Mouse (Mus musculus) ES-Bruce4 (cell line): ENCODE results near the gene Bcl7c. TPM values are rescaled to one million over a fixed set of nuclear protein-coding genes. Genes with fewer than 3 reads are reported as not detected.

Experiments used
- H3K27ac ChIP-seq: 2 replicates; pipeline ENCODE4 v1.5.1; 2012; ENCODE audit warnings: low read length, inconsistent platforms; ENCODE audit not compliant: insufficient read depth
- H3K27me3 ChIP-seq: 2 replicates; pipeline ENCODE4 v1.6.1; 2012; ENCODE audit warnings: mild to moderate bottlenecking, low read length, inconsistent platforms; ENCODE audit not compliant: control insufficient read depth, poor library complexity, insufficient read depth, severe bottlenecking
- H3K36me3 ChIP-seq: 2 replicates; pipeline ENCODE4 v1.6.1; 2012; ENCODE audit warnings: inconsistent platforms, mild to moderate bottlenecking, low read length, moderate library complexity; ENCODE audit not compliant: control insufficient read depth, poor library complexity, insufficient read depth, severe bottlenecking
- H3K4me1 ChIP-seq: one replicate; pipeline ENCODE4 v1.8.1; 2011; ENCODE audit warnings: low read length; ENCODE audit not compliant: control insufficient read depth, insufficient read depth
- H3K4me3 ChIP-seq: 2 replicates; pipeline ENCODE4 v1.5.1; 2011; ENCODE audit warnings: low read depth, mild to moderate bottlenecking, low read length
- H3K9ac ChIP-seq: 2 replicates; pipeline ENCODE4 v1.6.1; 2012; ENCODE audit warnings: low read depth, mild to moderate bottlenecking, inconsistent platforms; ENCODE audit not compliant: poor library complexity, severe bottlenecking
- H3K9me3 ChIP-seq: replicated peaks from 2 replicates; pipeline ENCODE4 v1.6.1; 2012; ENCODE audit warnings: mild to moderate bottlenecking, low read length, inconsistent platforms; ENCODE audit not compliant: control insufficient read depth, poor library complexity, insufficient read depth, severe bottlenecking
- CTCF ChIP-seq: IDR thresholded peaks from one replicate; pipeline ENCODE4 v1.8.1; 2011; ENCODE audit warnings: low read depth, low read length
- EP300 ChIP-seq: IDR thresholded peaks from 2 replicates; pipeline ENCODE4 v1.6.1; 2011; ENCODE audit warnings: low read depth, low read length; ENCODE audit not compliant: insufficient read depth
- POLR2A ChIP-seq: IDR thresholded peaks from one replicate; pipeline ENCODE4 v1.8.1; 2011; ENCODE audit warnings: low read length; ENCODE audit not compliant: insufficient read depth
- polyA plus RNA-seq: library from polyadenylated mRNA; stranded (reverse); fragments of >200 nt; gene quantifications from 2 replicates; pipeline ENCODE4 v1.2.4, GENCODE M21; 2011; ENCODE audit warnings: low read depth; ENCODE audit not compliant: missing spikeins, insufficient read depth, insufficient read length

Bcl7c gene
- polyA plus RNA-seq, 1 experiment, result 49.8 TPM

DNA sequence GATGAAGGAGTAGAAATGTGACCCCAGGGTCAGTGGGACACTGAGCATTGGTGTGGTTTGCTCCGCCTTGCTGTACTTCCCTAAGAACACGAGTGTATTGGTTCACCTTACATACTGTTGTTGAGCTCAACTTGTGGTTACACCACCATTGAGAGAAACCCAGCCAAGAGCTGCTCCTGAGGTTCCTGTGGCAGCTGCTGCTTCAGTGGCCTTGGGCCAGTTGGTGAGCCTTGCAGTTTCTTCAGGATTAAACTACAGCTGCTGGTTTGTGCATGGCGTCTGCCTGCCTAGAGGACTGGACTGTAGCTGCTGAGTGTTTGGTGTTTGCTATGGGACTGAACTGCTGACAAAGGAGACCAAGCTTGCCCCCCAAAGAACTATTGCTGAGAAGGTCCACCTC lies 2.7 kb upstream of the Bcl7c start:
- Histone ChIP-seq H3K36me3 (no peaks in the 10 kb centered on the region), H3K27me3 (no peaks in the 10 kb centered on the region), H3K4me3 (no peak overlapping the region), H3K4me1 (no peaks in the 10 kb centered on the region), H3K9ac (peak overlapping the region; percentile 65), H3K27ac (peak overlapping the region; percentile 95), H3K9me3 (no peaks in the 10 kb centered on the region)
- no peak for TF ChIP-seq EP300
- TF ChIP-seq POLR2A, result no peak

DNA sequence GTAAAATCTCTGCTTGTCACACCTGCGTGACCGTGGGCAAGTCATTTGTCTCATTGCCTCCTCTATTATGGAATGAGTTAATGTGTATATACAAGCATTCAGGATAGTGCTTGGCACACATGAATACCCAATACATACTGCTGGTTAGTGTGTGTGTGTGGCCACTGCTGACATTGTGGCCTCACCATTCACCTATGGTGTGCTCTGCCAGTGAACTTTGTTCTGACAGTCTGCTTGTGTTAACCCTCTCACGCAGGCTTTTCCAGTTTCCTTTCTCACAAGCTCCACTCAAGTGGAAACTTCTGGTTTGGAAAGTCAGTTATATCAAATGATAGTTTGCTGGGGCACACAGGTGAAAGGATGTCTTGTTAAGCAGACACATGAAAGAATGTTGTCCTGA lies 2.3 kb upstream of the Bcl7c start:
- TF ChIP-seq POLR2A (no peak), CTCF (no peak), EP300 (no peak)
- H3K27me3 ChIP-seq, result no peaks in the 10 kb centered on the region
- H3K4me3 ChIP-seq, result no peak overlapping the region
- H3K27ac ChIP-seq, result peak overlapping the region; percentile 95; the same call in 1 of the 2 replicates
- H3K36me3 ChIP-seq, result 0 out of 2 replicates have a peak, but pooled peaks cover 2% of the 10 kb centered on the region
- H3K9ac ChIP-seq, result no peak overlapping the region
- no peaks in the 10 kb centered on the region for H3K4me1 ChIP-seq
- no peaks in the 10 kb centered on the region for H3K9me3 ChIP-seq

DNA sequence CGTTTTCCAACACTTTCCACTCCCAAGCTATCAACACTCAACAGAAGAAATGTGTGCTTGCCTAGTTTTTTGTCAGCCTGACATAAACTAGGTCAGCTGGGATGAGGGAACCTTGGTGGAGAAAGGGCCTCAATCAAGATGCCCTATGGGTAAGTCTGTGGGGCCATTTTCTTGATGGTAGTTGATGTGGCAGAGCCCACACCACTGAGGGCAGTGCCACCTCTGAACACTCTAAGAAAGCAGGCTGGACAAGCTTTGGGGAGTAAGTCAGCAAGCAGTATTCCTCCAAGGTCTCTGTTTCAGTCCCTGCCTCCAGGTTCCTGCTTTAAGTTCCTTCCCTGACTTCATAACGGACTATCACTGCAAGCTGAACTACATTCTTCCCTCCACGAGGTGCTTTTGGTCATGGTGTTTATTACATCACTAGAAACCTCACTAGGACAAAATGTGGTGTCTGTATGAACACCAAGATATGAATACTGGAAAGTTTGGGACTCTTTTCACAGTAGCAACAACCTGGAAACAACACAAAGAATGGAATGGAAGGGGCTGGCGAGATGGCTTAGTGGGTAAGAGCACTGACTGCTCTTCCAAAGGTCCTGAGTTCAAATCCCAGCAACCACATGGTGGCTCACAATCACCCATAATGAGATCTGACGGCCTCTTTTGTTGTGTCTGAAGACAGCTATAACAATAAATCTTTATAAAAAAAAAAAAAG lies 687 bp upstream of the Bcl7c start:
- no peaks in the 10 kb centered on the region for H3K9me3 ChIP-seq
- H3K36me3 ChIP-seq, result peaks cover 5% of the 10 kb centered on the region; the same call in 1 of the 2 replicates
- peak overlapping the region; percentile 80 for H3K9ac ChIP-seq
- H3K27me3 ChIP-seq, result no peaks in the 10 kb centered on the region
- TF ChIP-seq CTCF, result no peak
- no peak for TF ChIP-seq POLR2A
- no peak for TF ChIP-seq EP300
- no peak overlapping the region for H3K4me3 ChIP-seq
- no peak overlapping the region for H3K27ac ChIP-seq
- no peaks in the 10 kb centered on the region for H3K4me1 ChIP-seq

DNA sequence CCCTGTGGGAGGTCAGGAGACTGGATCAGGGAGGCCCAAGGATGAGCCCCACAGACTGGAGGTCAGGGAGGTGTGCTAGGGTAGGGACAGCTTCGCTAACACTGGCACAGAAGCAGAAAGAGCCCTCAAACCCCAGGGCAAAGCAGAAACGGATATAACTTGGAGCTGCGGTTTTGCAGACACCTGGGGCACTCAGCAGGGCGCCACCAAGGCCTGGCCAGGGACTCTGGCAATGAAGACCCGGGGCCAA lies 851 bp downstream of the Bcl7c start:
- no peak for TF ChIP-seq EP300
- no peak for TF ChIP-seq POLR2A
- TF ChIP-seq CTCF, result no peak
- Histone ChIP-seq H3K4me1 (no peaks in the 10 kb centered on the region), H3K36me3 (peaks cover 5% of the 10 kb centered on the region; the same call in 1 of the 2 replicates), H3K27ac (no peak overlapping the region), H3K9ac (peak overlapping the region; percentile 80; the same call in 1 of the 2 replicates), H3K4me3 (peak overlapping the region; percentile 75), H3K9me3 (no peaks in the 10 kb centered on the region), H3K27me3 (no peaks in the 10 kb centered on the region)

DNA sequence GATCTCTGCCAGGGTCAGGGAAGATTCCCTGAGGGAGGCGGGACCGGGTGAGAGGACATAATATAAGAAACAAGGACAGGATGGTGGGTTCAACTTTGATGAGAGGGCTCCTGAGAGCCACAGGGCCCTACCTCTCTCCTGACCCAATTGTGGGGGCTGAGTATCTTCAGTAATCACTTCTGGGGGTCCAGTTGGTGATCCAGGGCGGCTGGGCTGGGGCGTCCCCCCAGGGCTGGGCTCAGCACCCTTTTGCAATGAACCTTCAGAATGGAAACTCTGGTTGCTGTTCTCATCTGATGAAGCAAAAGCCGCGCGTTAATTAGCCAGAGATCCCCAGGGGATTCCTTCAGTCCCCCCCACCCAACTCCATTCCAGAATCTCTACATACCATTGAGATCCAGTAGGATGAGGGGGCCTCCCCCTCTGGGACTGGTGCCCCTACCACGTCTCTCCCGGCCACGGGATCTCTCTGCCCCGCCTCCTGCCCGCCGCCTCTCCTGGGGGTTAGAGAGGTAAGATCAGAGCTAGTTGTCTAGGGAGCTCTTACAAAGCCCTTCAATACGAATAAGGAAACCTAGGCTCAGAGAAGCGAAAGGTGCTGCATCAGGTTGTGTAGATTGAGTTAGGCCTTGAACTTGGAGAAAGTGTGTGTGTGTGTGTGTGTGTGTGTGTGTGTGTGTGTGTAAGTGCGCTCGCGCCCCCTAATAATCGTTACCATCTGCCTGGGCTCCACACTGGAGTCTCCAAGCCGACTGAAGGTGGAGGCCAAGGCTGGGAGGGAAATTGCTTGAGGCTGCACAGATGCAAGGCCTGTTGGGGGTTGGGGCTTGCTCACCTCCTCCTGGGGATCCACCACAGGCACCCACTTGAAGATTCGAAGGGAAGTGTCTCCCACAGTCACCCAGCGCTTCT lies 1.4 kb downstream of the Bcl7c start:
- TF ChIP-seq CTCF (no peak), POLR2A (no peak), EP300 (no peak)
- Histone ChIP-seq H3K9me3 (no peaks in the 10 kb centered on the region), H3K27ac (no peak overlapping the region), H3K9ac (0 out of 2 replicates have a peak overlapping the region, but pooled peaks have one; percentile 80), H3K36me3 (peaks cover 5% of the 10 kb centered on the region; the same call in 1 of the 2 replicates), H3K4me3 (peak overlapping the region; percentile 75), H3K4me1 (no peaks in the 10 kb centered on the region), H3K27me3 (no peaks in the 10 kb centered on the region)

DNA sequence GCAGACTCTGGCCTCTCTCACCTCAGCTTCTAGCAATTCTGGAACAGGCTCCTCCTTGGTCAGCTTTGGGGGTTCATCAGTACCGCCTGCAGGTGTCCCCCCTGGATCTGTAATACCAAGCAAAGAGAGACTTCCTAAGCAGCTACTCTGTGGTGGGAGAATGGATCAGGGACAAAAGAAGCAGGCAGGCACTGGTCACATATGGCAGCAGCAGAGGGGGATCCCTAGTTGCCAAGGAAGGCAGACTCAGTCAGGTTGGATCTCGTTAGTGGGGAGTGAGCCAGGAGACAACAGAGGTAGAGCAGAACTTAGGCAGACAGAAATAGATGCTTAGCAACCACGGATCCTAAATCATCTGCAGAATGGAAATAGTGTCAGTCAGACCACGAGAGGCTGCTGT lies 3.0 kb downstream of the Bcl7c start:
- no peak overlapping the region for H3K9ac ChIP-seq
- H3K27me3 ChIP-seq, result no peaks in the 10 kb centered on the region
- no peaks in the 10 kb centered on the region for H3K9me3 ChIP-seq
- TF ChIP-seq EP300 (no peak), POLR2A (no peak), CTCF (no peak)
- no peak overlapping the region for H3K27ac ChIP-seq
- no peak overlapping the region for H3K4me3 ChIP-seq
- peaks cover 5% of the 10 kb centered on the region; the same call in 1 of the 2 replicates for H3K36me3 ChIP-seq
- H3K4me1 ChIP-seq, result no peaks in the 10 kb centered on the region
